Mouse (Mus musculus): Measurements from ENCODE around the gene Kdm8. TPM values are rescaled to one million over a fixed set of nuclear protein-coding genes. Genes with fewer than 3 reads are reported as not detected.

The Kdm8 gene
- total and polyA plus RNA-seq, 2 experiments from 2014 or later: 3.8 to 4.0 TPM

GRCm38 (mm10) chr7:125475601-125476251 is 31.2 kb downstream of the Kdm8 start:
- Histone ChIP-seq H3K36me3 (replicated peaks; ENCODE audit: control insufficient read depth, insufficient read depth, low read length) (peaks cover 17% of the 10 kb centered on the region; the same call in 1 of the 2 replicates), H3K4me3 (ENCODE audit: low read depth, low read length) (no peak overlapping the region), H3K4me2 (ENCODE audit: low read depth, low read length) (peak overlapping the region; percentile 3; the same call in 1 of the 2 replicates), H3K4me1 (ENCODE audit: control insufficient read depth, insufficient read depth) (peaks cover 49% of the 10 kb centered on the region), H3K9ac (replicated peaks; ENCODE audit: low read depth, low read length) (no peak overlapping the region), H3K9me3 (replicated peaks; ENCODE audit: control insufficient read depth, low read length) (no peaks in the 10 kb centered on the region), H3K27ac (ENCODE audit: low read depth) (peak overlapping the region; percentile 87), H3K27me3 (ENCODE audit: control insufficient read depth, insufficient read depth, low read length) (no peaks in the 10 kb centered on the region)
- no peak for TF ChIP-seq EP300 (IDR thresholded peaks at IDR 0.05; ENCODE audit: low read depth)
- TF ChIP-seq CTCF (IDR thresholded peaks at IDR 0.05; ENCODE audit: low read depth): peak; percentile 16; the same call in 1 of the 2 replicates
- DNase-seq (ENCODE audit: low spot score) (peak; percentile 28), ATAC-seq (ENCODE audit: insufficient read depth, low read depth) (peak; percentile 53)
- 17% methylated on average over 11 of the region's 11 CpGs for WGBS

DNA sequence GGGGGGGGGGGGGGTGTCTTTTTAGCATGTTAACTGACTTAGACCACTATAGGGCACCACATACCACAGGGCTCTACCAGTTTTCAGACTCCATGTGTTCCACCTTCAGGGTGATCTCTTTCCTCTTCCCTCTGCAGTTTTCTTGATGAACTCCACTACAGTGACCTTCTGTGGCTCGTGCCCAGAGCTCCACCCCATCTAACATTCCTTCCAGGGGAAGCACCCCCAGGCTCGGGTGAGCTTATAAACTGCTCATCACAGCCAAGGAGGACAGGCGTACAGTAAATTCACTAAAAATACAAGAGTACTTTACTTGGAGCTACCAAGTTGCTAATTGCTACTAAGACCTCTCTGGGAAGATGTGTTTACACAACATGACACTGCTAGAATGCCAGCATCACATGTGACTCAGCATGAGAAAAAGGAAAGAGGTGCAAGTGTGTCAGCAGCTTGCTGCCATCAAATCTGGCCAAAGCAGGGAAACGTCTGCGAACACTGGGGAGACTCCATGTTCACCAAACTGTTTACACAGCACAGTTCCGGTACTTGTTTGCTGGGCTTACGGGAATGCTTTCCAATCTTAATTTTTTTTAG is 34.0 kb downstream of the Kdm8 start:
- WGBS: 59% methylated on average over 7 of the region's 7 CpGs
- Histone ChIP-seq H3K4me2 (ENCODE audit: low read depth, low read length) (no peak overlapping the region), H3K4me1 (ENCODE audit: control insufficient read depth, insufficient read depth) (peaks cover 44% of the 10 kb centered on the region), H3K9me3 (replicated peaks; ENCODE audit: control insufficient read depth, low read length) (no peaks in the 10 kb centered on the region), H3K36me3 (replicated peaks; ENCODE audit: control insufficient read depth, insufficient read depth, low read length) (peaks cover 33% of the 10 kb centered on the region), H3K27ac (ENCODE audit: low read depth) (0 out of 2 replicates have a peak overlapping the region, but pooled peaks have one; percentile 43), H3K9ac (replicated peaks; ENCODE audit: low read depth, low read length) (no peak overlapping the region), H3K4me3 (ENCODE audit: low read depth, low read length) (no peak overlapping the region), H3K27me3 (ENCODE audit: control insufficient read depth, insufficient read depth, low read length) (no peaks in the 10 kb centered on the region)
- peak; percentile 33 for DNase-seq (ENCODE audit: low spot score)
- TF ChIP-seq CTCF (IDR thresholded peaks at IDR 0.05; ENCODE audit: low read depth) (no peak), EP300 (IDR thresholded peaks at IDR 0.05; ENCODE audit: low read depth) (no peak)
- ATAC-seq (ENCODE audit: insufficient read depth, low read depth): 0 out of 2 replicates have a peak, but pooled peaks have one; percentile 31

DNA sequence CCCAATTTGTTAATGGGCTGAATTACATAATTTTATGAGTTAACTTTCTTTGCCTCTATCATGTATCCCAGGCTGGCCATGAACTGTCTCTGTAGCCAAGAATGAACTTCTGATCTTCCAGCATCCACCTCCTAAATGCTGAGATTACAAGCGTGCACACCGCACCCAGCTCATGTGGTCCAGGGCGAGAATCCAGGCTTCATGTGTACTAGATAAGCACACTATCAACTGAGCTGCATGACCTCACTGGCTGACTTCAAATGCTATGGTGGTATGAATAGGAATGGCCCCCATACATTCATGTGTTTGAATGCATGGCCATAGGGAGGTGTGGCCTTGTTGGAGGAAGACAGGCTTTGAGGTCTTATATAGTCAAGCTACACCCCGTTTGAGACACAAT is 36.0 kb downstream of the Kdm8 start:
- Histone ChIP-seq H3K27me3 (ENCODE audit: control insufficient read depth, insufficient read depth, low read length) (no peaks in the 10 kb centered on the region), H3K9ac (replicated peaks; ENCODE audit: low read depth, low read length) (no peak overlapping the region), H3K27ac (ENCODE audit: low read depth) (no peak overlapping the region), H3K4me1 (ENCODE audit: control insufficient read depth, insufficient read depth) (peaks cover 27% of the 10 kb centered on the region), H3K36me3 (replicated peaks; ENCODE audit: control insufficient read depth, insufficient read depth, low read length) (peaks cover 51% of the 10 kb centered on the region), H3K4me2 (ENCODE audit: low read depth, low read length) (no peak overlapping the region), H3K4me3 (ENCODE audit: low read depth, low read length) (no peak overlapping the region), H3K9me3 (replicated peaks; ENCODE audit: control insufficient read depth, low read length) (no peaks in the 10 kb centered on the region)
- TF ChIP-seq EP300 (IDR thresholded peaks at IDR 0.05; ENCODE audit: low read depth): no peak
- TF ChIP-seq CTCF (IDR thresholded peaks at IDR 0.05; ENCODE audit: low read depth): no peak
- ATAC-seq (ENCODE audit: insufficient read depth, low read depth): no peak
- no peak for DNase-seq (ENCODE audit: low spot score)
- 63% methylated on average over 4 of the region's 4 CpGs for WGBS

DNA sequence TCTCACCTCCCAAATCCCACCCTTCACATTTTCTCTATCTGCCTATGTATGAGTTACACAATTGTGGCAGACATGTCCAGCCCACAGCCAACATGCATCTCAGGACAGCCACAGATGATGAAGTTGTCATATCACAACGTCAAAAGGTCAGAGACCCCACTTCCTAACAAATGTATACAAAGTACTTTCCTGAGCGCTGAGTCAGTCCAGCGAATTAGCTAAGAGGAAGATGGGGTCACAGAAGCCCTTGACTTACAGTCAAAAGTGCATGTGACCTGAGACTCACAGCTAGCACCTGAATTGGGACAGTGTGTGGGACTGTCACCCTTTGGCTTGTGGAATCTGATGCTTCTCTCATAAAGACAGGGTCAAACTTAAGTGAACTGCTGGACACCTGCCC is 37.9 kb downstream of the Kdm8 start:
- ATAC-seq (ENCODE audit: insufficient read depth, low read depth) (no peak), DNase-seq (ENCODE audit: low spot score) (no peak)
- Histone ChIP-seq H3K9me3 (replicated peaks; ENCODE audit: control insufficient read depth, low read length) (no peaks in the 10 kb centered on the region), H3K36me3 (replicated peaks; ENCODE audit: control insufficient read depth, insufficient read depth, low read length) (peaks cover 59% of the 10 kb centered on the region), H3K4me2 (ENCODE audit: low read depth, low read length) (no peak overlapping the region), H3K27me3 (ENCODE audit: control insufficient read depth, insufficient read depth, low read length) (no peaks in the 10 kb centered on the region), H3K4me3 (ENCODE audit: low read depth, low read length) (no peak overlapping the region), H3K4me1 (ENCODE audit: control insufficient read depth, insufficient read depth) (peaks cover 8% of the 10 kb centered on the region), H3K27ac (ENCODE audit: low read depth) (no peak overlapping the region), H3K9ac (replicated peaks; ENCODE audit: low read depth, low read length) (no peak overlapping the region)
- no peak for TF ChIP-seq CTCF (IDR thresholded peaks at IDR 0.05; ENCODE audit: low read depth)
- no peak for TF ChIP-seq EP300 (IDR thresholded peaks at IDR 0.05; ENCODE audit: low read depth)
- 68% methylated on average over 3 of the region's 3 CpGs for WGBS

- Histone ChIP-seq H3K9ac (replicated peaks; ENCODE audit: low read depth, low read length) (no peak overlapping the region), H3K4me2 (ENCODE audit: low read depth, low read length) (no peak overlapping the region), H3K27ac (ENCODE audit: low read depth) (no peak overlapping the region), H3K4me3 (ENCODE audit: low read depth, low read length) (no peak overlapping the region), H3K36me3 (replicated peaks; ENCODE audit: control insufficient read depth, insufficient read depth, low read length) (peaks cover 54% of the 10 kb centered on the region), H3K9me3 (replicated peaks; ENCODE audit: control insufficient read depth, low read length) (no peaks in the 10 kb centered on the region), H3K27me3 (ENCODE audit: control insufficient read depth, insufficient read depth, low read length) (no peaks in the 10 kb centered on the region), H3K4me1 (ENCODE audit: control insufficient read depth, insufficient read depth) (peaks cover 3% of the 10 kb centered on the region)
- DNase-seq (ENCODE audit: low spot score): no peak
- TF ChIP-seq CTCF (IDR thresholded peaks at IDR 0.05; ENCODE audit: low read depth): no peak
- no peak for TF ChIP-seq EP300 (IDR thresholded peaks at IDR 0.05; ENCODE audit: low read depth)
- 62% methylated on average over 2 of the region's 2 CpGs for WGBS
- no peak for ATAC-seq (ENCODE audit: insufficient read depth, low read depth)
Measured at GRCm38 (mm10) chr7:125482886-125483285, 38.4 kb downstream of the Kdm8 start.
